Mouse (Mus musculus) myocyte (in vitro differentiated cells): ENCODE measurements around the gene Nsun6.

Experiments
- MYOD1 ChIP-seq, 3 experiments: IDR thresholded peaks; one replicate each; pipeline ENCODE4 v1.6.1; 2011; ENCODE audit warnings: control low read depth in 2 of 3, low read depth in 2 of 3, mild to moderate bottlenecking in 2 of 3, moderate library complexity in 1 of 3; ENCODE audit not compliant: insufficient read length in 2 of 3, control insufficient read depth in 1 of 3
- MYOG ChIP-seq, 3 experiments: IDR thresholded peaks; one replicate each; pipeline ENCODE4 v1.6.1; 2011; ENCODE audit warnings: control low read depth in 2 of 3, low read depth in 2 of 3, mild to moderate bottlenecking in 2 of 3; ENCODE audit not compliant: insufficient read length in 2 of 3, control insufficient read depth in 1 of 3, insufficient read depth in 1 of 3
- POLR2A ChIP-seq: IDR thresholded peaks from one replicate; pipeline ENCODE4 v1.6.1; 2011; ENCODE audit warnings: low read depth, mild to moderate bottlenecking, control low read depth, moderate library complexity; ENCODE audit not compliant: insufficient read length
- TCF3 ChIP-seq: IDR thresholded peaks from one replicate; pipeline ENCODE4 v1.6.1; 2011; ENCODE audit warnings: low read depth, control low read depth; ENCODE audit not compliant: insufficient read length
- USF1 ChIP-seq: IDR thresholded peaks from one replicate; pipeline ENCODE4 v1.6.1; 2011; ENCODE audit warnings: low read depth, mild to moderate bottlenecking, control low read depth, moderate library complexity

DNA sequence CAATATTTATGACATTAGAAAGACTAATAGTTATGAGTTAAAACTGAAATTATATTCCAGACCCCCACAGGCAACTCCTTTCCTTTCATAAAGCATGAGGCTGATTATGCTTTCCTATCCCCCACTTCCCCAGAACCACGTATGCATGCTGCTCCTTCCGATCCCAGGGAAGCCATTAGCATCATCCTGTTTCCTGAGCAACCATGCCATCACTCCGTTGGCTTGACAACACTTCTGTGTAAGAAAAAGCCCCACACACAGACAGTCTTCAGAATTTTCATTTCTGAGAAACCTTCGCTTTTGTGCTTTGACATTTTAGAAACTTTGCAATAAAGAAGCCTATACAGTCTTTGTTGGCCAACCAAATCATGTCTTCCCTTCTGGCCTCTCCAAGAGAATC lies 58.8 kb downstream of the Nsun6 start:
- TF ChIP-seq POLR2A (no peak), USF1 (no peak), MYOG (IDR thresholded peaks at IDR 0.05; ENCODE audit: control insufficient read depth in 1 of 3, insufficient read depth in 1 of 3, insufficient read length in 2 of 3, low read depth in 2 of 3) (no peak), MYOD1 (IDR thresholded peaks at IDR 0.05; ENCODE audit: control insufficient read depth in 1 of 3, insufficient read length in 2 of 3, low read depth in 2 of 3) (no peak), TCF3 (no peak)
